Mouse (Mus musculus): ENCODE measurements at regions not wholly inside any gene's neighbourhood (a gene's known extent, or its start where the extent isn't known, plus 50 kb on each side); places are given as distances from the start of the nearest gene placed in this dataset.

DNA sequence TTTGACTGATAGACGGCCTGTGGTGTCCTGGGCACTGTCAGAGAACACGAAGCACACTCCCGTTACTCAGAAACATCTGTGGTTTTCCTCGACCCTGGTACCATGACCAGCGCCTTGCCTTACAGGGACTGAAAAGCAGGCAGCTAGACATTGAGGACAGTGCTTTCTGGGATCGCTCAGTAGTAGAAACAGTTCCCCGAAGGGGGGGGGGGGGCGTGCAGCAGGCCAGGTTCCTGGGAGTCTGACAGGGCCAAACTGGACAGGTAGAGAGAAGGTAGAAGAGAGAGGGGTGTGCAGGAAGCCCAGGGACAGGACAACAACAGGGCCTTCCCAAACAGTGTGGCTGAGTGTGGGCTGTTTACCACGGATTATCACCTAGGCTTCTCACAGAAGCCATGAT lies 93.5 kb upstream of the Dio3 start:
- TF ChIP-seq CTCF (IDR thresholded peaks at IDR 0.05; ENCODE audit: borderline replicate concordance, control insufficient read depth, extremely low read depth, insufficient read depth, low read length, poor library complexity), result no peak
- TF ChIP-seq POLR2A (IDR thresholded peaks at IDR 0.05; ENCODE audit: control insufficient read depth, extremely low read depth, insufficient read depth, low read length, poor library complexity), result no peak

Measured in thymus, adult 2 months (tissue).